22 mouse cellular contexts compared by ENCODE assay signal in the genomic region with DNA sequence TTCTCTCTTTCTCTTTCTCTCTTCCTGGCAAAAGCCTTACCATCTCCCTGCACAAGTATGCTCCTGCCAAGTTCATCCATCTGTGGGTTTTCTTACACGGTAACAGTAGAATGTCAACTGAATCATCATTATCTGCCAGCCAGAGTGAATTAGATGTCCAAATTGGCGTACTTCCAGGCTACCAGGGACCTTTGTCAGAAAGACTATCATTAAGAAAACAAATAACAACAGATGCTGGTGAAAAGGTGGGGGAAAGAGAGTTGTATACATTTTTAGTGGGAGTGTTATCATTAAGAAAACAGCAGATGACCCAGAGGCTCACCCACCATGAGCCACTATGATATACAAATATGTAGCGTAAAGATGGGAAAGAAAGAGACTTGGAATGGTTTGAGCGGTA. TPM values are rescaled to one million over a fixed set of nuclear protein-coding genes. Genes with fewer than 3 reads are reported as not detected.
A peak's percentile ranks its signal among the peaks of the same experiment; 100 is the strongest.
DNase-seq lines count a peak whose midpoint lies in the region; ATAC-seq and TF ChIP-seq lines count a peak whose summit lies in the region.
"Had no signal": no experiment of that assay in that cellular context is flagged by ENCODE, and none has a peak within 500 bp of the region (broad histone marks: within the 10 kb centered on the region; RNA-seq: fewer than 3 reads in every experiment).

No protein-coding gene starts in this region.

- TF ChIP-seq POLR2A in CH12.LX (IDR thresholded peaks at IDR 0.05; ENCODE audit: low read depth, low read length), result no peak
- no peak for TF ChIP-seq POLR2A in heart, adult 2 months (IDR thresholded peaks at IDR 0.05; ENCODE audit: insufficient read depth, low read depth, low read length)

- intact Hi-C loops in left cerebral cortex, adult 2 months (cut with DNase I), result no loop called here
- intact Hi-C loops in heart, adult 2 months (cut with DNase I), result no loop called here

- peaks cover 30 to 56% of the 10 kb centered on the region in 2 experiments for H3K4me1 ChIP-seq in CH12.LX (ENCODE audit: control insufficient read depth in 1 of 2, insufficient read depth in 2 of 2)
- peaks cover 44% of the 10 kb centered on the region for H3K4me1 ChIP-seq in liver, embryonic 16.5 days (ENCODE audit: control insufficient read depth, low read depth, low read length)
- H3K4me1 ChIP-seq in heart, adult 2 months (ENCODE audit: control insufficient read depth, insufficient read depth, low read length), result peaks cover 7% of the 10 kb centered on the region

- no peak for TF ChIP-seq CTCF in left cerebral cortex, adult 2 months (IDR thresholded peaks at IDR 0.05)
- TF ChIP-seq CTCF in CH12.LX (conservative IDR thresholded peaks at IDR 0.05 in 1 of 2, IDR thresholded peaks at IDR 0.05 in 1 of 2; ENCODE audit: low read depth in 2 of 2, low read length in 2 of 2), result no peak
- no peak for TF ChIP-seq CTCF in heart, adult 2 months (IDR thresholded peaks at IDR 0.05)

- H3K79me2 ChIP-seq in CH12.LX (replicated peaks; ENCODE audit: control insufficient read depth, extremely low read depth, insufficient read depth, poor library complexity, severe bottlenecking), result no peaks in the 10 kb centered on the region
- H3K79me2 ChIP-seq in heart, adult 2 months (replicated peaks; ENCODE audit: control insufficient read depth, insufficient read depth, low read length), result no peaks in the 10 kb centered on the region

- in situ Hi-C loops in CH12.LX (cut with MboI; ENCODE audit: low pct_ligation_motif_present, low pct_unique_long_range_greater_than_20kb, low sequenced_read_pairs), result no loop called here

- peak overlapping the region; percentile 55; the same call in 1 of the 2 replicates for H3K4me2 ChIP-seq in CH12.LX (ENCODE audit: insufficient read depth, low read depth, poor library complexity, severe bottlenecking)
- H3K4me2 ChIP-seq in liver, embryonic 16.5 days (ENCODE audit: low read depth, low read length), result no peak overlapping the region
- H3K4me2 ChIP-seq: embryonic facial prominence, embryonic 12.5 days; hindbrain, embryonic 15.5 days; neural tube, embryonic 12.5 days had no signal

- no peaks in the 10 kb centered on the region for H3K9me3 ChIP-seq in CH12.LX (replicated peaks; ENCODE audit: low read length)
- H3K9me3 ChIP-seq in liver, embryonic 16.5 days (replicated peaks; ENCODE audit: control insufficient read depth, low read length), result no peaks in the 10 kb centered on the region
- H3K9me3 ChIP-seq: embryonic facial prominence, embryonic 12.5 days; hindbrain, embryonic 15.5 days; megakaryocyte, embryonic 14.5 days; neural tube, embryonic 12.5 days had no signal

- peak overlapping the region; percentile 41 for H3K9ac ChIP-seq in CH12.LX (ENCODE audit: insufficient read depth, low read depth)
- H3K9ac ChIP-seq in liver, embryonic 16.5 days (ENCODE audit: low read depth, low read length), result no peak overlapping the region
- H3K9ac ChIP-seq in heart, adult 2 months (ENCODE audit: low read depth, low read length), result no peak overlapping the region
- H3K9ac ChIP-seq: embryonic facial prominence, embryonic 12.5 days; hindbrain, embryonic 15.5 days; neural tube, embryonic 12.5 days had no signal

- no peak for TF ChIP-seq EP300 in CH12.LX (IDR thresholded peaks at IDR 0.05; ENCODE audit: low read length)
- TF ChIP-seq EP300 in heart, adult 2 months (IDR thresholded peaks at IDR 0.05; ENCODE audit: insufficient read depth, low read depth, low read length), result no peak

- no peaks in the 10 kb centered on the region for H3K27me3 ChIP-seq in CH12.LX (replicated peaks)
- H3K27me3 ChIP-seq in liver, embryonic 16.5 days (ENCODE audit: control insufficient read depth, insufficient read depth, low read depth, low read length), result no peaks in the 10 kb centered on the region
- H3K27me3 ChIP-seq in heart, adult 2 months (ENCODE audit: control insufficient read depth, insufficient read depth, low read length), result no peaks in the 10 kb centered on the region
- H3K27me3 ChIP-seq: embryonic facial prominence, embryonic 12.5 days; hindbrain, embryonic 15.5 days; megakaryocyte, embryonic 14.5 days; neural tube, embryonic 12.5 days had no signal

- WGBS in liver, embryonic 16.5 days (ENCODE audit: insufficient replicate concordance), result 54% methylated on average over 4 of the region's 4 CpGs
- 66% methylated on average over 4 of the region's 4 CpGs for WGBS in heart, adult 2 months

- peak overlapping the region; percentile 32; the same call in 1 of the 2 replicates for H3K27ac ChIP-seq in left cerebral cortex, adult 2 months
- H3K27ac ChIP-seq in CH12.LX (ENCODE audit: insufficient read depth, low read depth), result no peak overlapping the region
- H3K27ac ChIP-seq in liver, embryonic 16.5 days (ENCODE audit: low read length), result peak overlapping the region; percentile 68; the same call in 1 of the 2 replicates
- no peak overlapping the region; the same call in none of the 2 replicates for H3K27ac ChIP-seq in heart, adult 2 months
- H3K27ac ChIP-seq: embryonic facial prominence, embryonic 12.5 days; heart, embryonic 10.5 days; hindbrain, embryonic 15.5 days; neural tube, embryonic 12.5 days had no signal

- DNase-seq in left cerebral cortex, adult 2 months (ENCODE audit: extremely low spot score in 1 of 2, low spot score in 2 of 2), result no peak
- DNase-seq in left cerebral cortex, adult 11 months (ENCODE audit: low spot score), result no peak
- DNase-seq in CH12.LX (ENCODE audit: extremely low read depth) (no peak), adipocyte (ENCODE audit: low spot score) (peak; percentile 28)
- DNase-seq in adrenal gland, postnatal 14 days, result no peak
- no peak for DNase-seq in heart, adult 2 months
- DNase-seq in thymus, postnatal 36 days, result no peak
- DNase-seq: cerebellum, adult 18-20 months; gastrocnemius, postnatal 10 days; kidney, adult 18-20 months; kidney, postnatal 10 days had no signal

- no peak for ATAC-seq in liver, embryonic 16.5 days (ENCODE audit: low read depth)
- ATAC-seq: activated CD4-positive, CD25-positive, alpha-beta regulatory T cell, adult 4 months had no signal

- TF ChIP-seq RAD21 in CH12.LX (IDR thresholded peaks at IDR 0.05; ENCODE audit: low read depth, low read length), result no peak

- H3K4me3 ChIP-seq in left cerebral cortex, adult 2 months, result no peak overlapping the region
- H3K4me3 ChIP-seq in CH12.LX (replicated peaks in 1 of 3; ENCODE audit: low read depth in 2 of 3, low read length in 2 of 3, poor library complexity in 1 of 3), result no peak overlapping the region
- H3K4me3 ChIP-seq in liver, embryonic 16.5 days (ENCODE audit: low read depth, low read length), result no peak overlapping the region
- no peak overlapping the region for H3K4me3 ChIP-seq in heart, adult 2 months
- H3K4me3 ChIP-seq: embryonic facial prominence, embryonic 12.5 days; heart, embryonic 10.5 days; hindbrain, embryonic 15.5 days; neural tube, embryonic 12.5 days had no signal

- H3K36me3 ChIP-seq in CH12.LX (replicated peaks in 1 of 2; ENCODE audit: control insufficient read depth in 1 of 2, insufficient read depth in 1 of 2, low read length in 1 of 2), result no peaks in the 10 kb centered on the region
- H3K36me3 ChIP-seq in liver, embryonic 16.5 days (ENCODE audit: control insufficient read depth, insufficient read depth), result no peaks in the 10 kb centered on the region
- no peaks in the 10 kb centered on the region for H3K36me3 ChIP-seq in heart, adult 2 months (ENCODE audit: control insufficient read depth, insufficient read depth, low read length)
- H3K36me3 ChIP-seq: embryonic facial prominence, embryonic 12.5 days; heart, embryonic 10.5 days; hindbrain, embryonic 15.5 days; neural tube, embryonic 12.5 days had no signal

- dilution Hi-C loops in CH12.LX (cut with MboI; ENCODE audit: extremely low pct_ligation_motif_present, extremely low pct_unique_long_range_greater_than_20kb, low sequenced_read_pairs), result no loop called here

TF ChIP-seq in CH12.LX, 34 proteins besides CTCF, POLR2A, EP300 and RAD21:
- no peak for TF ChIP-seq MYC (IDR thresholded peaks at IDR 0.05; ENCODE audit: low read depth, low read length)
- TF ChIP-seq RCOR1 (conservative IDR thresholded peaks at IDR 0.05; ENCODE audit: low read depth, low read length), result no peak
- TF ChIP-seq UBTF (IDR thresholded peaks at IDR 0.05; ENCODE audit: low read depth, low read length), result no peak
- TF ChIP-seq PAX5 (IDR thresholded peaks at IDR 0.05; ENCODE audit: low read length), result no peak
- no peak for TF ChIP-seq MEF2A (IDR thresholded peaks at IDR 0.05; ENCODE audit: borderline replicate concordance, low read depth, low read length)
- no peak for TF ChIP-seq CHD2 (IDR thresholded peaks at IDR 0.05; ENCODE audit: low read length)
- TF ChIP-seq NELFE (IDR thresholded peaks at IDR 0.05; ENCODE audit: low read depth, low read length), result no peak
- TF ChIP-seq JUND (conservative IDR thresholded peaks at IDR 0.05; ENCODE audit: low read depth, low read length), result no peak
- TF ChIP-seq E2F4 (IDR thresholded peaks at IDR 0.05; ENCODE audit: insufficient replicate concordance, low read depth, low read length), result no peak
- no peak for TF ChIP-seq MAZ (IDR thresholded peaks at IDR 0.05; ENCODE audit: low read depth, low read length)
- no peak for TF ChIP-seq MXI1 (IDR thresholded peaks at IDR 0.05; ENCODE audit: low read depth, low read length)

RNA-seq across cellular contexts. Expression of a gene that starts 38.6 kb away (rescaled TPM):
- under 1 TPM in 1 of 2 experiments, not detected in 1; 0.38 TPM for total RNA-seq in left cerebral cortex, adult 2 months (2021)
- total RNA-seq in CH12.LX (2012; rRNA removed) (1.6 TPM in 2 replicates), CH12.LX (2014; rRNA removed) (4.9 and 5.8 TPM in 2 replicates)
- polyA plus RNA-seq in CH12.LX (2012; ENCODE audit: insufficient read length, low read depth), result 1.2 and 1.6 TPM in 2 replicates
- polyA plus RNA-seq in liver, embryonic 16.5 days (2015; fragmentation: Nextera tagmentation; extraction: Ambion mirVana), result 2.9 and 3.5 TPM in 2 replicates
- 0.86 and 0.89 TPM in 2 replicates for total RNA-seq in adrenal gland, postnatal 14 days (2021)
- total RNA-seq in heart, adult 2 months (2021), result under 1 TPM; 0.48 to 0.89 TPM
- polyA plus RNA-seq in heart, adult 2 months (2012; rRNA removed), result 0.96 and 1.8 TPM in 2 replicates

RNA-seq across cellular contexts. Expression of a gene that starts 48.3 kb away (rescaled TPM):
- not detected for total RNA-seq in left cerebral cortex, adult 2 months (2021)
- 0.08 and 0.25 TPM in 2 replicates for total RNA-seq in CH12.LX (2012; rRNA removed)
- total RNA-seq in CH12.LX (2014; rRNA removed), result not detected in 2 replicates
- polyA plus RNA-seq in CH12.LX (2012; ENCODE audit: insufficient read length, low read depth), result not detected in 2 replicates
- polyA plus RNA-seq in liver, embryonic 16.5 days (2015; fragmentation: Nextera tagmentation; extraction: Ambion mirVana), result 0.07 TPM in 1 of 2 replicates, not detected in the other
- total RNA-seq in adrenal gland, postnatal 14 days (2021), result not detected in 2 replicates
- total RNA-seq in heart, adult 2 months (2021), result not detected
- not detected in 2 replicates for polyA plus RNA-seq in heart, adult 2 months (2012; rRNA removed)
- total RNA-seq: gastrocnemius, postnatal 10 days; heart, postnatal 25 days; left cerebral cortex, postnatal 10 days had no signal
- polyA plus RNA-seq: activated CD4-positive, CD25-positive, alpha-beta regulatory T cell, adult 4 months; embryonic facial prominence, embryonic 12.5 days; heart, embryonic 10.5 days; hindbrain, embryonic 15.5 days; lung, embryonic 16.5 days; neural tube, embryonic 12.5 days; stomach, embryonic 16.5 days had no signal

Comparison
In these comparisons a context has a peak if more than half of its experiments do, and no peak if none do; other contexts are left out.
1. H3K27ac ChIP-seq: peak in left cerebral cortex, adult 2 months (single experiment) and liver, embryonic 16.5 days (single experiment); none in CH12.LX (single experiment) and heart, adult 2 months (single experiment).